Mouse (Mus musculus): Measurements from ENCODE around the gene Gm7954. TPM values are rescaled to one million over a fixed set of nuclear protein-coding genes. Genes with fewer than 3 reads are reported as not detected.
"Not testable (repeated sequence)": the region's sequence is repeated elsewhere in the genome, so short reads cannot be mapped to it uniquely, and the experiment has no call there.

The Gm7954 gene
- total RNA-seq (2014; rRNA removed) (not detected in 2 replicates), polyA plus RNA-seq (2015; fragmentation: Nextera tagmentation; extraction: Ambion mirVana) (not detected in 2 replicates)

- H3K27me3 ChIP-seq (ENCODE audit: insufficient read depth, low read length); H3K36me3 ChIP-seq (ENCODE audit: insufficient read depth); H3K9ac ChIP-seq; H3K4me1 ChIP-seq (ENCODE audit: insufficient read depth); H3K27ac ChIP-seq (ENCODE audit: low read depth, low read length); H3K4me3 ChIP-seq (ENCODE audit: low read depth, low read length); H3K9me3 ChIP-seq (ENCODE audit: low read length); H3K4me2 ChIP-seq (ENCODE audit: low read depth); ATAC-seq; DNase-seq: not testable (repeated sequence)
- WGBS = no CpG with 5 or more reads among the region's 2 CpGs
These were observed at the start of gene Gm7954 for GRCm38 (mm10) chr14:41453418-41453817. Gene Gm7954 (minus strand): TSS chr14:41453518.

DNA sequence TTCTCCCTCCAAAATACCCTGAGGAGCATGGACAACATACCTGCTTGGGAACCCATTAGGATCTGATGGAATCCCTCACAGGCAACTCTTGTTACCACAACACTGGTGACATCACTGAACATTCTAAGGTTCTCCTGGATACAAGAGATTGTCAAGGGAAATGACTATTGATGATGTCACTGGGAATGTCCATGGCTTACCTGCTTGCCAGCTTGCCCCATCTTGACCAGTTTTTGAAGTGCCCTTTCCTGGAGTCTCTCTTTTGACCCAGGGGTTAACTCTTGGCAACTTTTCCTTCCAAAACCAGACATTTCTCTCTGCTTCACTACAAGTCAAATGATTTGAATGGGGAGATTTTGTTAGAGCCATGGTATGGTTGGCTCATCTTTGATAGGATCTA, 36.1 kb upstream of the Gm7954 start, which contains the start of gene Gm3486:
Gene Gm3486 (minus strand): TSS at position 101 of the 400 bp plus-strand sequence.
- ATAC-seq; H3K27me3 ChIP-seq (ENCODE audit: insufficient read depth, low read length); H3K9me3 ChIP-seq (ENCODE audit: low read length); H3K36me3 ChIP-seq (ENCODE audit: insufficient read depth); DNase-seq; H3K4me1 ChIP-seq (ENCODE audit: insufficient read depth); H3K4me3 ChIP-seq (ENCODE audit: low read depth, low read length); H3K9ac ChIP-seq; H3K4me2 ChIP-seq (ENCODE audit: low read depth); H3K27ac ChIP-seq (ENCODE audit: low read depth, low read length): not testable (repeated sequence)

DNA sequence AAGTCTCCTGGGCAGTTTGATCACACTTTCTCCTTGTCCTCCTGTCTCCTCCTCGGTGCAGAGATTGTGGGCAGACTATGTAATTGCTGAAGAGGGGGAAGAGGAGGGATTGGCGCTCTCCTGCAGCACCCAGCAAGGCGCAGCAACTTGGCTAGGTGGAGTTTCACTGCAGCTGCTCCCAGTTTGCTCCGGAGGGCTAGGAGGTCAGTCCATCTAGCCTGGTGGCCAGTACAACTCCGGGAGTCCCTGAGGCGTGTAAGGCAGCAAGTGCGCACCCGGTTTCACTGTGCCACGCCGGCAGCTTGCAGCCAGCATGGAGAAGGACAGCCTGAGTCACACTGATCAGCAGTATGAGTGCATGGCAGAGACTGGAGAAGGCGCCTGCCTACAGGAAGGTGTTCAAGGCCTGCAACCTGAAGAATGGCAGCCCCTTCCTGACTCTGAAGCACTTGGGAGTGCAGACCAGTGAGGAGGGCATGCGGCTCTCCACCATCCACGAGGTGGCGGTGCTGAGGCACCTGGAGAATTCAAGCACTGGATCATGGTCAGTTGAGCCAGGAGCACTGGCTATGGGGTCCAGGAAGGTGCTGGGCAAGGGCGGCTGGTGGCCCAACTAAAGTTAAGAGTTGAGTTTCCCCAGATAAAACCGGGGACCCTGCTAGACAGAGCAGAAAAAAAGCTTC, 27.8 kb downstream of the Gm7954 start:
- not testable (repeated sequence) for H3K4me1 ChIP-seq (ENCODE audit: insufficient read depth); DNase-seq; H3K36me3 ChIP-seq (ENCODE audit: insufficient read depth); H3K9ac ChIP-seq; H3K9me3 ChIP-seq (ENCODE audit: low read length); ATAC-seq; H3K27ac ChIP-seq (ENCODE audit: low read depth, low read length); H3K27me3 ChIP-seq (ENCODE audit: insufficient read depth, low read length); H3K4me3 ChIP-seq (ENCODE audit: low read depth, low read length)
- WGBS = 12% methylated on average over 12 of the region's 16 CpGs
- 0 out of 2 replicates have a peak overlapping the region, but pooled peaks have one; percentile 10 for H3K4me2 ChIP-seq (ENCODE audit: low read depth)
- TF ChIP-seq CTCF (IDR thresholded peaks at IDR 0.05; ENCODE audit: low read depth) = peak; percentile 37

GRCm38 (mm10) chr14:41424694-41425093, 28.6 kb downstream of the Gm7954 start:
- not testable (repeated sequence) for H3K36me3 ChIP-seq (ENCODE audit: insufficient read depth); H3K27ac ChIP-seq (ENCODE audit: low read depth, low read length); H3K4me1 ChIP-seq (ENCODE audit: insufficient read depth); H3K9ac ChIP-seq; DNase-seq; H3K9me3 ChIP-seq (ENCODE audit: low read length); H3K27me3 ChIP-seq (ENCODE audit: insufficient read depth, low read length); H3K4me3 ChIP-seq (ENCODE audit: low read depth, low read length); ATAC-seq
- 7% methylated on average over 14 of the region's 14 CpGs for WGBS
- H3K4me2 ChIP-seq (ENCODE audit: low read depth) = 0 out of 2 replicates have a peak overlapping the region, but pooled peaks have one; percentile 10

DNA sequence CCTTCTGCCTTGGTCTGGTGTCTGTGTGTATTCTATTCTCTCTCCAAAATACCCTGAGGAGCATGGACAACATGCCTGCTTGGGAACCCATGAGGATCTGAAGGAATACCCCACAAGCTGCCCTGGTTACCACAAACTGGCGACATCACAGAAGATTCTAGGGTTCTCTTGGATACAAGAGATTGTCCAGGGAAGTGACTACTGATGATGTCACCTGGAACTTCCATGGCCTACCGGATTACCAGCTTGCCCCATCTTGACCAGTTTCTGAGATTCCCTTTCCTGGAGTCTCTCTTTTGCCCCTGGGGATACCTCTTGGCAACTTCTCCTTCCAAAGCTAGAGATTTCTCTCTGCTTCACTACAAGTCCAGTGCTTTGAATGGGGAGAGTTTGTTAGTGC, 45.1 kb downstream of the Gm7954 start, which contains the start of gene Gm6482:
Gene Gm6482 (minus strand): TSS at position 101 of the 400 bp plus-strand sequence.
- not testable (repeated sequence) for H3K4me3 ChIP-seq (ENCODE audit: low read depth, low read length); H3K9ac ChIP-seq; H3K27me3 ChIP-seq (ENCODE audit: insufficient read depth, low read length); H3K27ac ChIP-seq (ENCODE audit: low read depth, low read length); H3K9me3 ChIP-seq (ENCODE audit: low read length); H3K36me3 ChIP-seq (ENCODE audit: insufficient read depth); ATAC-seq; H3K4me2 ChIP-seq (ENCODE audit: low read depth); DNase-seq; H3K4me1 ChIP-seq (ENCODE audit: insufficient read depth)
- no CpG with 5 or more reads among the region's 2 CpGs for WGBS

Other genes starting within 250 kb of the Gm7954 start
- 0.31 TPM in 1 of 2 replicates, not detected in the other for gene Gm2832, start 174.7 kb downstream of the Gm7954 start, total RNA-seq (2014; rRNA removed)
- 0.13 and 0.16 TPM in 2 replicates for gene Gm2832, start 174.7 kb downstream of the Gm7954 start, polyA plus RNA-seq (2015; fragmentation: Nextera tagmentation; extraction: Ambion mirVana)
- gene Gm5798, start 104.9 kb downstream of the Gm7954 start, total RNA-seq (2014; rRNA removed) = not detected in 2 replicates
- gene Gm5798, start 104.9 kb downstream of the Gm7954 start, polyA plus RNA-seq (2015; fragmentation: Nextera tagmentation; extraction: Ambion mirVana) = not detected in 2 replicates
- not detected in 2 replicates for gene Gm7945, start 67.1 kb downstream of the Gm7954 start, total RNA-seq (2014; rRNA removed)
- gene Gm7945, start 67.1 kb downstream of the Gm7954 start, polyA plus RNA-seq (2015; fragmentation: Nextera tagmentation; extraction: Ambion mirVana) = not detected in 2 replicates
- not detected in 2 replicates for gene Gm6482, start 45.2 kb downstream of the Gm7954 start, total RNA-seq (2014; rRNA removed)
- gene Gm6482, start 45.2 kb downstream of the Gm7954 start, polyA plus RNA-seq (2015; fragmentation: Nextera tagmentation; extraction: Ambion mirVana) = not detected in 2 replicates
- not detected in 2 replicates for gene Gm3486, start 36.0 kb upstream of the Gm7954 start, total RNA-seq (2014; rRNA removed)
- not detected in 2 replicates for gene Gm3486, start 36.0 kb upstream of the Gm7954 start, polyA plus RNA-seq (2015; fragmentation: Nextera tagmentation; extraction: Ambion mirVana)
- gene Gm7970, start 102.1 kb upstream of the Gm7954 start, total RNA-seq (2014; rRNA removed) = not detected in 2 replicates
- not detected in 2 replicates for gene Gm7970, start 102.1 kb upstream of the Gm7954 start, polyA plus RNA-seq (2015; fragmentation: Nextera tagmentation; extraction: Ambion mirVana)
- gene 1700049E17Rik2, start 119.7 kb upstream of the Gm7954 start, total RNA-seq (2014; rRNA removed) = not detected in 2 replicates
- not detected in 2 replicates for gene 1700049E17Rik2, start 119.7 kb upstream of the Gm7954 start, polyA plus RNA-seq (2015; fragmentation: Nextera tagmentation; extraction: Ambion mirVana)
- gene Gm3072, start 171.1 kb upstream of the Gm7954 start, total RNA-seq (2014; rRNA removed) = not detected in 2 replicates
- not detected in 2 replicates for gene Gm3072, start 171.1 kb upstream of the Gm7954 start, polyA plus RNA-seq (2015; fragmentation: Nextera tagmentation; extraction: Ambion mirVana)
- gene Gm3676, start 193.0 kb upstream of the Gm7954 start, total RNA-seq (2014; rRNA removed) = not detected in 2 replicates
- not detected in 2 replicates for gene Gm3676, start 193.0 kb upstream of the Gm7954 start, polyA plus RNA-seq (2015; fragmentation: Nextera tagmentation; extraction: Ambion mirVana)
- not detected in 2 replicates for gene Gm8068, start 248.4 kb upstream of the Gm7954 start, total RNA-seq (2014; rRNA removed)
- not detected in 2 replicates for gene Gm8068, start 248.4 kb upstream of the Gm7954 start, polyA plus RNA-seq (2015; fragmentation: Nextera tagmentation; extraction: Ambion mirVana)